Mouse (Mus musculus): Measurements from ENCODE around the gene Ncf1.

GRCm38 (mm10) chr5:134232568-134232967 lies 3.1 kb upstream of the Ncf1 start:
- TF ChIP-seq CTCF (conservative IDR thresholded peaks at IDR 0.05; ENCODE audit: low read length), result no peak
- no peak for TF ChIP-seq POU5F1 (IDR thresholded peaks at IDR 0.05; ENCODE audit: borderline replicate concordance, low read length)
- no peak for TF ChIP-seq NANOG (IDR thresholded peaks at IDR 0.05; ENCODE audit: borderline replicate concordance, low read length)
